Mouse (Mus musculus): ENCODE measurements around the gene Rassf8.
A peak's percentile ranks its signal among the peaks of the same experiment; 100 is the strongest.

The Rassf8 gene

DNA sequence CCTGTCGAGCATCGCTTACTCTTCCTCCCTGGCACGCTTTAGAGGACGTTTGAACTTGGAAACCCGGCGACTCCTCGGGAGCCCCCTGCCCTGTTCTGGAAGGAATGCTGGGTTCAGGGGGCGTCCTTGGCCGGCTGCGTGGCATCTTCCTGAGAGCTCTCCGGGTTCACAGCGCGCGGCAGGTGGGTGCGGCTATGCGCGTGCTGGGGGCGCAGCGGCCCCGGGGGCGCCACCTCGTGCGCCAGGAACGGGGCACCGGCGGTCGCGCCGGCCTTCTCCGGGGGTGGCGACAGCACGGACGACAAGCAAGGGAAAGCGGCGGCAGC lies 116.2 kb downstream of the Rassf8 start:
- DNase-seq: no peak

- DNase-seq: peak; percentile 80 to 81
Measured at GRCm38 (mm10) chr6:145863065-145863971, 116.8 kb downstream of the Rassf8 start.

- DNase-seq: no peak
Measured at GRCm38 (mm10) chr6:145864171-145864570, 117.6 kb downstream of the Rassf8 start.

DNA sequence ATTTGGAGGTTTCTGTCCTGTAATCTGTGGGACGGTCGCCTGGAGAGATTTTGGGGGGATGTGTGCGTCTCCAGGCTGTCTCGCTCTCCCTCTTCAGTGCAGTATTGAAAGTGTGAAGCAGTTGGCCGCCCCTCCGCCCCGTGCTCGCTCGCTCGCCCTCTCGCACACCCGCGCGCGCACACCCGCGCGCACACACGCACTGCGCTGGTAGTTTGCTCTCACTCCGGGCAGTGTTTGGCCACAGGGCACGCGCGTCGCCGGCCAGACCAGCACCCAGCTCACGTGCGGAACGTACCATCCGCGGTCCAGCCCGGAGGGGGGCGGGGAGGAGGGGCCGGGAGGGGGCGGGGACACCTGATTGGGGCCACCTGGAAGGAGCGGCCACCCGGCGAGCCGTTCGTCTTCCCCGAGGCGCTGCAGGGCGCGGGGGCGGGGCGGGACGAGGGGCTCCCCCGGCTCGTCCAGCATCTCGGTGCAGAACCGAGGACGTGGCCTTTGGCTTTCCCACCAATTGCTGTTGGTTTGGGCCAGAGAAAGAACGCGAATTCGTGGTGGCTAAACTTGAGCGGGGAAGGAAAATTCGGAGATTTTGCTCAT lies 118.8 kb downstream of the Rassf8 start, which contains the start of gene Bhlhe41:
TSS of gene Bhlhe41 (minus strand) at position 270 of the 597 bp plus-strand sequence.
- peak; percentile 86 to 92 for DNase-seq

DNA sequence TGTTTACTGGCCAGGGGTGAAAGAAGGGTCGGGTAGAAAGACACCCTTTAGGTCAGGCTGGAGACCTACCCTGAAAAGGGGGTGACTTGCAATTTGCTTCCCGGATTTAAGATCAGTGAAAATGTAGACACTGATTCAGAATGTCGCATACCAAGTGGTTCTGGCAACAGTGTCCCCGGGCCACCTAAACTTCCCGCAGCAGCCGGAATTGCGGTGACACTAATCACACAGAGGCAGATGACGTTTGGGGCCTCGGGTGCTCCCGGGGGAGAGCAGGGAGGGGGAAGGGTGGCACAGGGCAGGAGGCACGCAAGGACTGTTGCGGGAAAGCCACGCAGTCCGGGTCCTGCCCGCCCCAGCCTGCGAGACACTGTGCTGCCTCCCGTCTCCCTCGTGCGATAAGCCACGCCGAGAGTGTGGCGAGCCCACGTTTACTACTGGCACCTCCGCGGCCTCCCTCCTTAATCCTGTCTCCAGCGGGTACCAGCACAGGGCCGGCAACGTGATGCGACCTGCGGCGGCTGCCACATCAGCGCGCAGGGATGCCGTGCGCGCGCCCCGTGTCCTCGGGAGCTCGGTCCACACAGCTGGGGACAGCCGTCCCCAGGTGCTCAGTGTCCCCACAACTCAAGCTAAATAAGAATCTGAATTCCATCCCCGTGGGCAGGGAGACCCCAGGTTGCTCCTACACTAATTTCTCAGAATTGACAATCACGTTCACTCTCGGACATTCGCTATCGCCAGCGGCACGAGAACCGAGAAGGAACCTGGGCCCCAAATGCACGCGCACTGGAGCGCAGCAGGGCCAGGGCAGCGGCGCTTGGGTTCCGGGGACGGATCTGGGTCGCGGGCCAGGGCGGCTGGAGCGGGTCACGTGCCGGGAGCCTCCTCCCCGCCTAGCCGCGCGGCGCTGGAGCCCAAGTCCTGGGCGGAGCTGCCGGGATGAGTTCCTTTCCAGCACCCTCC lies 119.6 kb downstream of the Rassf8 start:
- peak; percentile 86 to 90 for DNase-seq

GRCm38 (mm10) chr6:145867111-145867510 lies 120.6 kb downstream of the Rassf8 start:
- DNase-seq: no peak

Data from cerebellum, postnatal 36 days (tissue).